Mouse (Mus musculus) lung, postnatal 25 days (tissue): ENCODE results near the gene Gm21764.
"Not testable (repeated sequence)": the region's sequence is repeated elsewhere in the genome, so short reads cannot be mapped to it uniquely, and the experiment has no call there.

ENCODE experiments used
- DNase-seq: peaks from one replicate; pipeline ENCODE4 v3.0.0; 2022; ENCODE audit warnings: low spot score

The Gm21764 gene

GRCm38 (mm10) chrY:18061712-18062111 lies at the start of gene Gm21764:
Gene Gm21764, minus strand, starts transcription at chrY:18061812.
- DNase-seq = not testable (repeated sequence)

- not testable (repeated sequence) for DNase-seq
Measured at GRCm38 (mm10) chrY:18088816-18089215, 27.2 kb upstream of the Gm21764 start, which contains the start of gene Ssty1. Gene Ssty1, plus strand, starts transcription at chrY:18089116.
